Mouse (Mus musculus) adrenal gland, adult 8-10 months (tissue): ENCODE data around the gene Mlc1. TPM values are rescaled to one million over a fixed set of nuclear protein-coding genes. Genes with fewer than 3 reads are reported as not detected.

Source experiments
- DNase-seq: peaks from one replicate; pipeline ENCODE4 v3.0.0; 2022
- total RNA-seq, 4 experiments: library from RNA; stranded (reverse); gene quantifications; 2 replicates each; pipeline ENCODE4 v1.2.4; 2022

The Mlc1 gene
- total RNA-seq, 4 experiments from 2014 or later, result 0.16 to 0.17 TPM; not detected in 2

DNA sequence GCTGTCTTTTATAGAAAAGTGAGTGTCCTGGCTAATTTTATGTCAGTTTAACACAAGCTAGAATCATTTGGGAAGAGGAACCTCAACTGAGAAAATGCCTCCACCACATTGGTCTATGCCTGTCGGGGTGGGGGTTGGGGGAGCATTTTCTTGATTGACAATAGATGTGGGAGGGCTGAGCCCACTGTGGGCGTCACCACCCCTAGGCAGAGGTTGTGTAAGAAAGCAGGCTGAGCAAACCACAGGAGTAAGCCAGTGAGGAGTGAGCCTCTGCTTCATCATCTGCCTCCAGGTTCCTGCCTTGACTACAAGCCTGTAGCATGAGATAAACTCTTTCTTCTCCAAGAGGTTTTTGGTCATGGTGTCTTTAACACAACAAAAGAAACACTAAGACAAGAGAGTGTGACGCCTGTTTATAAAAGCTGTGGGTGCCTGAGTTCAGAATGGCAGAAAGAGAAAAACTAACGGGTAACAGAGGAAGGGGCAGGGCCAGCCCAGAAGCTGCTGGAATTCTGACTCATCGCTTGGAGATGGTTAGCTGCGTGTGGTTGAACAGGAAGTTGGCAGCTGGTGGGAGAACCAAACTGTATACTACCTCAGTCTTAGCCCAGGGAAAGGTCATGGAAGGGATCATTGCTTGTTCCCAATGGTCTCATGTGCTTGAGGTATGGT lies 42.1 kb downstream of the Mlc1 start:
- DNase-seq, result no peak

DNA sequence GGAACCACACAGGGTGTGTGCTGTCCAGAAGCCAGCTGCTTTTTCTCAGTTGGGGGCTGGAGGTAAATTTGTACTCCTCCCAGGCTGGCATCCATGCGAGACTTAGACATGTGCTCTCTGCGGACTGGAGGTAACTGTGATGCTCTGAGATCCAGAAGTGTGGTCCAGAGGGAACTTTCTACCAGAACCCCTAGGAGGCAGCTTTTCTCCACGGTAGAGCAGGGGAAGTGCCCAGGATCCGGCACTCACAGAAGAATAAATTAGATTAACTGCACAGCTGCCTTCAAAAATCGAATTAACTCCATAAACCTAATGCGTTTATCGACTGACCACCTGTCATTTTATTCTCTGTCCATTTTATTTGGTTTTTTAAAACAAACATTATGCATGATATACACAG lies 44.7 kb downstream of the Mlc1 start:
- no peak for DNase-seq

DNA sequence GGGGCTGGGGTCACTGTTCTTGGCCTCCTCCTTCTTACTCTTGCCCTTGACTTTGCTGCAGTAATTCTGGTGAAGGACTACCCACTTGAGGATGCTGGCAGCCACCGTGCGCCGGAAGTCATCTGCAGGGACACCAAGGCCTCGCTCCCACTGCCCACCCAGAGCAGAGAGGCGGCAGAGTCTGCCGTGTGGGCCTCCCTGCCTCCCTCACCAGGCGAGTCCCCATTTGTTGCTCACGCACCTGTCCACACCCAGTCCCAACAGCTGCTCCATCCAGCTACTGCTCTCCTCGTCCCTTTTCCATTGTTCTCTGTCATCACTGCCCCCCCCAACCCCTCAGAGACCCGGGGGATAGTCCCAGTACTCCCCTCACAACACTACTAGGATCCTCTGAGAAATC lies 46.1 kb downstream of the Mlc1 start:
- DNase-seq, result no peak

DNA sequence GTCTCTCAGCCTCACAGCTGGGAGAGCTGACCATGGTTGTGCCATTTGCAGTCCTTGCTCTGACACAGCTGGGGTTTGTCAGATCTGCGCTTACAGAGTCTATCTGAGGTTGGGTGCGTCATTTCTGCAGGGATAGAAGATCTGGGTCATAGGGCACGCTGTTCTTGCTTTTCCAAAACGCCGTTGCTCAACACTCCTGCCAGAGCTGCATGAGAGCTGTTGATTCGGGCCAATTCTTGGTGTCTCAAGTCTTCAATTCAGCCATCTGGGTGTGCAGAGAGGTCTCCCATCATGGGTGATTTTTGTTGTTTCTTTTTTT lies 56.9 kb downstream of the Mlc1 start:
- DNase-seq, result peak; percentile 61

DNA sequence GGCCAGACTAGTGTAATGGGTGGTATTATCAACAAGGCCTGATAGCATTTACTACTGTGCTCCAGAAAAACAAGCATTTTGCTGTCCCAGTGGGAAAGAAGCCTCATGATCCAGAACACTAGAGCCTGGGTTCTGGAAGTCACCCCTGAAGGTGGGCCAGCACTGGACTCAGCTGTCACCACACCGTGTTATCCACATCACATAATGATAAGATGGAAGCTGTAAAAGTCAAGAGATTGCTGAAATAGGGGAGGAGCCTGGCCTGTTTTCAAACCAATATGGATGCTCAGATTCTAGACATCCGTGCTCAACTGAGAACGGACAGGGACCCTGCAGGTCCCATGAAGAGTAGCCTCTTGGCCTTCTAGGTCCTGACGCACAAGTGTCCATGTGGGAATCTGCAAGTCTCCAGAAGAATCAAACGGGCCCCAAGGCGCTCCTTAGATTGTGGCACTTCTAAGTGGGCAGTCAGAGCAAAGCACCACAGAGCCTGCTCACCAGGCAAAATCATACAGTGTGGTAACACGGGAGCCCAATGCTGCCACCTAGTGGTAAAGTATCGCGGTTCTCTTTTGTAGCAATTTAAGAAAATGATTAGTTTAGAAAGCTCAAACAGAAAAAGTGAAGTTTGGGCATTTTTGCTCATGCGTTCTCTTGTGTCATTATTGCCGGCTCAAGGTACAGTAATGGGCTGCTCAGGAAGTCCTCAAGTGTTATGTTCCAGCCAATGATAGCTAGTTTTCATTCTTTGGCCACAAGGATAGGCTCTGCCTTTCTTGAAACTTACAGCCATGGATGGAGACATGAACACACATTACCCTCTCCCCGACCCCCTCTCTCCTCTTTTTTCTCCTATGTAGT lies 57.4 kb downstream of the Mlc1 start:
- DNase-seq, result peak; percentile 58

DNA sequence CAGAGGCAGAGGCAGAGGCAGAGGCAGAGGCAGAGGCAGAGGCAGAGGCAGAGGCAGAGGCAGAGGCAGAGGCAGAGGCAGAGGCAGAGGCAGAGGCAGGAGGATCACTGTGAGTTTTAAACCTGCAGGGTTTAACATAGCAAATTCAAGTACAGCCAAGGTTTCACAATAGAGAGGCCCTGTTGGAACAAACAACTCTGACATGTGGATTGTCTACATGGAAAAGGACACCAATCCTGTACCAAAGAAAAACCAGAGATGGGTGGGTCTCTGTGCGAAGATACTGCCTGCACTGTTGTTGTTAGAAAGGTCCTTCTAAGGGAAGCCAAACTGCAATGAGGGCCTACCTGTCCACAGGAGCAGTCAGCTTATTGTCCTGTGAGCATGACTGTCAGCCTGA lies 58.7 kb downstream of the Mlc1 start:
- DNase-seq, result no peak

DNA sequence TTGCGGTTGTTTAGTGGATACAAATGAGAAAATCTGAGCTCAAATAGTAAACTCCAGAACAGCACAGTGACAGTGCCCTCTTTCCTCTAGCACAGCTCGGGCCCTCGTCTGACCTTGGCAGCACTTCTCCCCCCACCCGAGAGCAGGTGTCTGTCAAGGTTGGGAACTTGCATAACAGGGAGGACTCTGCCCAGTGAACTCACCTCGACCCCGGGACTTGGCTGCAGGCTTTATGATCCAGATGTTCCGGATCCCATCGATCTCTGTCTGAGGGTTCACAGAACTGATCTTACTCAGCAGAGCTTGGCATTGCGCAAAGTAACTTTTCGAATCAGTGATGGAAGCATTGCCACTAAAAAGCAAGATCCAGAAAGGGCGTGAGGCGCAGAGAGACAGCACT lies 59.5 kb downstream of the Mlc1 start:
- peak; percentile 95 for DNase-seq

DNA sequence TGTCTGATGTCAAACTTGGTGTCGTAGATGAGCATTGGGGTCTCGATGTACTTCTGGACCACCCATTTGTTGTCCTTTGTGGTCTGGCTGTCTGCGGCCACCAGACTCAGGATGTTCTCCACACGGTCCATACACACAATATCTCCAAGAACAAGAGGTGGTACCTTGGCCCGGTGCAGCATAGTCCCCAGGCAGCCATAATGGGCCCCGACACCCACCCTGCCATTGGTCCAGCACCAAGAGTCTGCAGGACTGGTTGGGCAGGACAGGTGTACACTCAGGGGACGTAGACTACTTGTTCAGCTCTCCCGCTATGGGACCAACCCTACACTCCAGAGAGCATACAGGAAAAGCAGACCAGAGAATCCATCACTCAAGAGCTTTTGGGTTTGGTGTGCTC lies 61.7 kb downstream of the Mlc1 start:
- no peak for DNase-seq

DNA sequence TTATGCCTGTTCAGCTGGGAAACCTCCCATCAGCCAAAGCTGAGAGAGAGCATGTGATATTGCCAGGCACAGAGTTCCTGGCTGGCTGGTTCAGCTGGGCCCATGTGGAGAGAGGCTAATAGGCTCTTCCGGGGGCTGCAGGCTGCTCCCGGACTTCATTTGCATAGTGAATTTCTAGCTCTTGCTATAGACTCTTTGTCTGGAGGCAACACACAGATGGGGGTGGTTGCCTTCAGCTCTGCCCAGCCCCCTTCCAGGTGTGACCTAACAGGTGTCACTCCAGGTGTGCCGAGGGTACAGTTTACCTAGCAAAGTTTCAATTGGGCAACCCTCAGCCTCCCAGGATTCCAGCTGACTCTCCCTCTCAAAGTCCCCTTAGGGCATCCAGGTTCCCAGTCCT lies 62.4 kb downstream of the Mlc1 start:
- no peak for DNase-seq

DNA sequence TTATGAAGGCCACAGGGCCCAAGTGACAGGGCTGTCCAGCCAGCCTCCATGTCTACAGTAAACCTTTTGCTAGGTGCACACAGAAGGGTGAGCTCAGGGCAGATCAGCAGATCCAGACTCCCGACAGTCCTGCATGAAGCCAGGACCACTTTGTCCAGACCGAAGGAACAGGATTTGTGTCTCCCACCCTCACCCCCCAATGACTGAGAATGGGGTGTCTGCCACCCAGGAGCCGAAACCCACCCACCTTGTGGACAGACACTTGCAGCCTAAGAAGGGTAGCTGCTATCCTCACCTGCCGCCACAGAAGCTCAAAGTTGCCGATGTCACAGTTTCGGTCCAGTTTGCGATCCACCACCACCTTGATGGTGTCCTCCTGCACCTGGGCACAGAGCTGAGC lies 63.8 kb downstream of the Mlc1 start:
- no peak for DNase-seq

DNA sequence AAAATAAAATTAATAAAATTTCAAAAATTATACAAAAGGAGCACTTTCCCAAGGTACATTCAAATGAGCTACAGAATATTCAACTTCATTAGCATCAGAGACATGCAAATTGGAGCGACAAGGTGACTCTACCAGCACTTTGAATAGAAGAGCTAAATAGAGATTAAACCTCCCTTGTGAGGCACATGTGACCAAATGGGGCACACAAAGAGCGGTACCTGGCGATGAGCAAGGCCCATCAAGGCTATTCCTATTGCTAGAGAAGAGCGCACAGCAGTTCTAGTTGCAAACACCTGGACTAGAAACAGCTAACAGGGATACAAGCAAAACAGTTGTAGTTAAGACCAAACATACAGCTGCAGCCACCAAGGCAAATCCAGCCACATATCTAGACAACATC lies 72.5 kb downstream of the Mlc1 start:
- DNase-seq, result no peak

Other genes with a start within 250 kb of the Mlc1 start
- gene Brd1, start 244.8 kb downstream of the Mlc1 start, total RNA-seq, result 10 to 100 TPM; 45.7 to 74.5 (median 60.5) TPM
- 1 to 10 TPM; 8.5 to 9.8 (median 9.3) TPM for gene Zbed4, start 227.3 kb downstream of the Mlc1 start, total RNA-seq
- 10 to 100 TPM; 19.3 to 22.3 (median 20.3) TPM for gene Alg12, start 159.7 kb downstream of the Mlc1 start, total RNA-seq
- 10 to 100 TPM; 40.3 to 51.5 (median 49.2) TPM for gene Creld2, start 159.4 kb downstream of the Mlc1 start, total RNA-seq
- 100 to 1,000 TPM in 1 of 4 experiments, 10 to 100 TPM in 3; 62.7 to 164 (median 75.8) TPM for gene Pim3, start 116.8 kb downstream of the Mlc1 start, total RNA-seq
- gene Ttll8, start 24.6 kb downstream of the Mlc1 start, total RNA-seq, result not detected
- not detected for gene Mov10l1, start 3.9 kb upstream of the Mlc1 start, total RNA-seq
- 1 to 10 TPM in 3 of 4 experiments, under 1 TPM in 1; 0.78 to 2.4 (median 1.7) TPM for gene Panx2, start 80.7 kb upstream of the Mlc1 start, total RNA-seq
- gene Trabd, start 96.1 kb upstream of the Mlc1 start, total RNA-seq, result 10 to 100 TPM; 37.0 to 49.0 (median 43.7) TPM
- 10 to 100 TPM; 44.0 to 52.1 (median 46.1) TPM for gene Selenoo, start 110.1 kb upstream of the Mlc1 start, total RNA-seq
- 10 to 100 TPM; 16.0 to 24.6 (median 20.3) TPM for gene Tubgcp6, start 144.1 kb upstream of the Mlc1 start, total RNA-seq
- gene Hdac10, start 149.7 kb upstream of the Mlc1 start, total RNA-seq, result 10 to 100 TPM; 13.2 to 23.1 (median 18.0) TPM
- 10 to 100 TPM; 10.5 to 22.7 (median 14.3) TPM for gene Mapk12, start 161.7 kb upstream of the Mlc1 start, total RNA-seq
- 1 to 10 TPM; 4.6 to 7.7 (median 6.3) TPM for gene Mapk11, start 170.6 kb upstream of the Mlc1 start, total RNA-seq
- gene Plxnb2, start 201.8 kb upstream of the Mlc1 start, total RNA-seq, result 100 to 1,000 TPM; 153 to 177 (median 157) TPM
- gene Dennd6b, start 217.5 kb upstream of the Mlc1 start, total RNA-seq, result 10 to 100 TPM in 1 of 4 experiments, 1 to 10 TPM in 3; 6.9 to 13.2 (median 8.9) TPM
- 10 to 100 TPM; 46.8 to 89.2 (median 66.8) TPM for gene Ppp6r2, start 232.5 kb upstream of the Mlc1 start, total RNA-seq